Mouse (Mus musculus): ENCODE results near the gene Ptpn11.

- TF ChIP-seq GATA1 (IDR thresholded peaks at IDR 0.05; ENCODE audit: low read length) (no peak), TAL1 (IDR thresholded peaks at IDR 0.05; ENCODE audit: low read length) (no peak)
Measured at GRCm38 (mm10) chr5:121206540-121206939, 15.3 kb upstream of the Ptpn11 start.
